Mouse (Mus musculus): ENCODE data around the gene Zyg11b.

The Zyg11b gene

GRCm38 (mm10) chr4:108318649-108319615 is 18.0 kb upstream of the Zyg11b start:
- DNase-seq (ENCODE audit: low spot score in 2 of 2) = no peak

GRCm38 (mm10) chr4:108317656-108318605 is 17.0 kb upstream of the Zyg11b start:
- DNase-seq (ENCODE audit: low spot score in 2 of 2) = no peak

- DNase-seq (ENCODE audit: low spot score in 2 of 2) = no peak
Measured at GRCm38 (mm10) chr4:108314041-108314440, 13.1 kb upstream of the Zyg11b start.

- DNase-seq (ENCODE audit: low spot score in 2 of 2) = no peak
Measured at GRCm38 (mm10) chr4:108310706-108311105, 9.8 kb upstream of the Zyg11b start.

GRCm38 (mm10) chr4:108302296-108302890 is 1.5 kb upstream of the Zyg11b start:
- DNase-seq (ENCODE audit: low spot score in 2 of 2) = no peak

- DNase-seq (ENCODE audit: low spot score in 2 of 2) = no peak
Measured at GRCm38 (mm10) chr4:108300266-108300665, 630 bp downstream of the Zyg11b start.

- DNase-seq (ENCODE audit: low spot score in 2 of 2) = peak; percentile 34 to 43
Measured at GRCm38 (mm10) chr4:108276973-108277372, 23.9 kb downstream of the Zyg11b start.

GRCm38 (mm10) chr4:108272286-108272685 is 28.6 kb downstream of the Zyg11b start:
- DNase-seq (ENCODE audit: low spot score in 2 of 2) = no peak

GRCm38 (mm10) chr4:108265774-108266173 is 35.1 kb downstream of the Zyg11b start:
- DNase-seq (ENCODE audit: low spot score in 2 of 2) = no peak

- no peak for DNase-seq (ENCODE audit: low spot score in 2 of 2)
Measured at GRCm38 (mm10) chr4:108253317-108253716, 47.6 kb downstream of the Zyg11b start.

- no peak for DNase-seq (ENCODE audit: low spot score in 2 of 2)
Measured at GRCm38 (mm10) chr4:108250501-108250900, 50.4 kb downstream of the Zyg11b start.

GRCm38 (mm10) chr4:108249314-108249713 is 51.6 kb downstream of the Zyg11b start:
- DNase-seq (ENCODE audit: low spot score in 2 of 2) = no peak

- DNase-seq (ENCODE audit: low spot score in 2 of 2) = no peak
Measured at GRCm38 (mm10) chr4:108233654-108234053, 67.2 kb downstream of the Zyg11b start.

- no peak for DNase-seq (ENCODE audit: low spot score in 2 of 2)
Measured at GRCm38 (mm10) chr4:108225341-108225872, 75.5 kb downstream of the Zyg11b start.

- DNase-seq (ENCODE audit: low spot score in 2 of 2) = no peak
Measured at GRCm38 (mm10) chr4:108222507-108222906, 78.4 kb downstream of the Zyg11b start.

- DNase-seq (ENCODE audit: low spot score in 2 of 2) = no peak
Measured at GRCm38 (mm10) chr4:108219019-108219418, 81.9 kb downstream of the Zyg11b start.

GRCm38 (mm10) chr4:108217332-108218179 is 83.3 kb downstream of the Zyg11b start, which contains the start of gene Zyg11a:
Zyg11a (minus strand) TSS chr4:108218048.
- no peak for DNase-seq (ENCODE audit: low spot score in 2 of 2)

- no peak for DNase-seq (ENCODE audit: low spot score in 2 of 2)
Measured at GRCm38 (mm10) chr4:108213023-108213422, 87.9 kb downstream of the Zyg11b start.

- DNase-seq (ENCODE audit: low spot score in 2 of 2) = no peak
Measured at GRCm38 (mm10) chr4:108204629-108205028, 96.3 kb downstream of the Zyg11b start.

GRCm38 (mm10) chr4:108199236-108199635 is 101.7 kb downstream of the Zyg11b start:
- DNase-seq (ENCODE audit: low spot score in 2 of 2) = no peak
